Mouse (Mus musculus) megakaryocyte, adult 5-6 weeks (primary cell): ENCODE measurements around the gene Slc35f2. TPM values are rescaled to one million over a fixed set of nuclear protein-coding genes. Genes with fewer than 3 reads are reported as not detected.

Source experiments
- ATAC-seq: 2 replicates; pipeline ENCODE4 v1.8.0; 2016; ENCODE audit warnings: mild to moderate bottlenecking, inconsistent platforms; ENCODE audit not compliant: poor library complexity, severe bottlenecking
- total RNA-seq, 2 experiments: library from RNA; stranded (forward) in 1 of 2; stranded (reverse) in 1 of 2; fragments of 153-499, 151-499 nt in 1 of 2; fragments of 221-1000, 200-1000 nt in 1 of 2; gene quantifications; 2 replicates each; pipeline versions ENCODE4 v1.2.3 to v1.2.4; 2015 to 2017

The Slc35f2 gene
- total RNA-seq (2015) (0.11 and 0.25 TPM in 2 replicates), total RNA-seq (2017) (0.07 and 0.28 TPM in 2 replicates)

GRCm38 (mm10) chr9:53771344-53772021 is at the start of gene Slc35f2:
Gene Slc35f2, plus strand, starts transcription at chr9:53771538.
- peak; percentile 63 for ATAC-seq

GRCm38 (mm10) chr9:53740829-53741404 is 30.4 kb upstream of the Slc35f2 start:
- peak; percentile 94 for ATAC-seq

GRCm38 (mm10) chr9:53750411-53750810 is 20.9 kb upstream of the Slc35f2 start:
- no peak for ATAC-seq

GRCm38 (mm10) chr9:53750899-53751298 is 20.4 kb upstream of the Slc35f2 start:
- no peak for ATAC-seq

- ATAC-seq, result no peak
Measured at GRCm38 (mm10) chr9:53754801-53755200, 16.5 kb upstream of the Slc35f2 start.

- peak; percentile 56 for ATAC-seq
Measured at GRCm38 (mm10) chr9:53758142-53758541, 13.2 kb upstream of the Slc35f2 start.

GRCm38 (mm10) chr9:53764697-53765096 is 6.6 kb upstream of the Slc35f2 start:
- peak; percentile 77 for ATAC-seq

- ATAC-seq, result no peak
Measured at GRCm38 (mm10) chr9:53768486-53768885, 2.9 kb upstream of the Slc35f2 start.

- no peak for ATAC-seq
Measured at GRCm38 (mm10) chr9:53770771-53771343, 481 bp upstream of the Slc35f2 start.

- no peak for ATAC-seq
Measured at GRCm38 (mm10) chr9:53772121-53772561, 803 bp downstream of the Slc35f2 start.

- ATAC-seq, result no peak
Measured at GRCm38 (mm10) chr9:53775511-53775910, 4.2 kb downstream of the Slc35f2 start.

- ATAC-seq, result peak; percentile 64
Measured at GRCm38 (mm10) chr9:53786561-53787407, 15.4 kb downstream of the Slc35f2 start.

GRCm38 (mm10) chr9:53793830-53794330 is 22.5 kb downstream of the Slc35f2 start:
- ATAC-seq, result no peak

- no peak for ATAC-seq
Measured at GRCm38 (mm10) chr9:53794490-53794889, 23.2 kb downstream of the Slc35f2 start.

GRCm38 (mm10) chr9:53795351-53795750 is 24.0 kb downstream of the Slc35f2 start:
- ATAC-seq, result no peak

GRCm38 (mm10) chr9:53796386-53796785 is 25.0 kb downstream of the Slc35f2 start:
- no peak for ATAC-seq

GRCm38 (mm10) chr9:53797141-53797540 is 25.8 kb downstream of the Slc35f2 start:
- no peak for ATAC-seq

- ATAC-seq, result no peak
Measured at GRCm38 (mm10) chr9:53802921-53803320, 31.6 kb downstream of the Slc35f2 start.

- ATAC-seq, result no peak
Measured at GRCm38 (mm10) chr9:53806496-53807086, 35.3 kb downstream of the Slc35f2 start.

GRCm38 (mm10) chr9:53813418-53813817 is 42.1 kb downstream of the Slc35f2 start:
- ATAC-seq, result no peak

GRCm38 (mm10) chr9:53818760-53819159 is 47.4 kb downstream of the Slc35f2 start:
- ATAC-seq, result peak; percentile 69
